Mouse (Mus musculus): ENCODE data around the gene Inpp5f. TPM values are rescaled to one million over a fixed set of nuclear protein-coding genes. Genes with fewer than 3 reads are reported as not detected.
"Not testable (repeated sequence)": the region's sequence is repeated elsewhere in the genome, so short reads cannot be mapped to it uniquely, and the experiment has no call there.

Inpp5f gene
- total RNA-seq (2021), result 10 to 100 TPM; 31.2 to 41.9 TPM
- long read RNA-seq, experiment 1, full-length matches to known transcripts, result 4 of 13 reads
- long read RNA-seq, experiment 1, partial matches to known transcripts, result 1 of 13 reads
- long read RNA-seq, experiment 1, other reads (novel, unspliced or antisense), result 8 of 13 reads
- long read RNA-seq, experiment 2, full-length matches to known transcripts, result 6 of 30 reads
- long read RNA-seq, experiment 2, partial matches to known transcripts, result 22 of 30 reads
- long read RNA-seq, experiment 2, other reads (novel, unspliced or antisense), result 2 of 30 reads

DNA sequence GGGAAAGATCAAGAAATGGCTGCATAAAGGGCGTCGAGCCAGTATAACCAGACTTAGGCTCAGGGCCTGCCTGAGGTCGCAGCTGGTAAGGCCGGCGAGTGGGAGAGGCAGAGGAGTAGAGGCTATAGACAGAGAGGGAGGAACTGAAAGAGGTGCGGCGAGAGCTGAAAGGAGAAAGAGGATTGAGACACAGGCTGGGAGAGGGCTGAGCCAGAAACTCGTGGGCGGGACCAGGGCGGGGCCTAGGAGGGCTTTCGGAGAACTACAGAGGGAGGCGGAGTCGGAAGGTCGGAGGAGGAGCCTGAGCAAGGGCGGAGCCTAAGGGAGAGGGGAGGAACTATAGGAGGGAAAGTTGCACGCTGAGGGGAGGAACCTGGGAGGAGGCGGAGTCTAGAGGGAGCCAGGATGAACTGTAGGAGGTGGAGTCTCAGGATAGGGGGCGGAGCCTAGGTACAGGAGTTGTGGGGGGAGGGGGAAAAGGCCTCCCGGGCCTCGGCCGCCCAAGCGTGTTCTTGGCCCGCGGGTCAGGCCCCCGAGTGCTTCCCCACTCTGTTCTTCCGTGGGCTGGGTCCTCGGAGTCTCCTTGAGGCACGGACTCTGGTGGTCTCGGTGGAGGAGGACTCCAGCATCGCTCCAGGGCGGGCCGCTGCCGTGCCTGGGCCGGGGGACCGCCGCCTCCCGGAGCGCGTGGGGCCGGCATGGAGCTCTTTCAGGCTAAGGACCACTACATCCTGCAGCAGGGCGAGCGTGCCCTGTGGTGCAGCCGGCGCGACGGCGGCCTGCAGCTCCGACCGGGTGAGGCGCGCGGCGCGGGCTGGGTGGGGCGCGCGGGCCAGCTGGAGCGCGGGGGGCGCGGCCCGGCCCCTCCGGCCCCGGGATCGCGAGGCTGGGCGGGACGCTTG, at the start of gene Inpp5f:
Gene Inpp5f, plus strand, starts transcription at position 432 of the 902 bp plus-strand sequence.
- DNase-seq (ENCODE audit: low spot score in 2 of 2), result peak; percentile 91 to 98

DNA sequence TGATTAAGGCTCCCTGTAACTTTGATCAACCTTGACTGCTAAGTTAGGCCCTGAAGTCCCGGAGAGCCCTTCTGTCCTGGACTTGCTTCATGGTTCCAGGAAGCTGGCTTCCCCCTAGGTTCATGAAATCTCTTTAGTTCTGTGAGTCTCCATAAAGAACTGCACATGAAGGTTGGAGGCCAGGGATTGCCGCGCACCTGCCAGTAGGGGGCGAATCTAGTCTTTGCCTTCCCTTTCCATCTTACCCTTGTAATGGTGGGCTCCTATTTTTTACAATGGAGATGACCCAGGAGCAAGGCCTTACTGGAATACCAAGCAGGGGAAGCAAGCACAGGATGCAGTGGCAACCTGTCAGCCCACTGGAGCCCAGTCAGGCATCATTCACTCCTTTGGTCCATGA, 47.8 kb upstream of the Inpp5f start:
- no peak for DNase-seq (ENCODE audit: low spot score in 2 of 2)

- no peak for DNase-seq (ENCODE audit: low spot score in 2 of 2)
Observed at GRCm38 (mm10) chr7:128566311-128566710, 44.8 kb upstream of the Inpp5f start.

GRCm38 (mm10) chr7:128567561-128568244, 43.4 kb upstream of the Inpp5f start:
- no peak for DNase-seq (ENCODE audit: low spot score in 2 of 2)

- not testable (repeated sequence) for DNase-seq (ENCODE audit: low spot score in 2 of 2)
Observed at GRCm38 (mm10) chr7:128569429-128569828, 41.7 kb upstream of the Inpp5f start.

- DNase-seq (ENCODE audit: low spot score in 2 of 2), result no peak
Observed at GRCm38 (mm10) chr7:128569987-128570656, 41.0 kb upstream of the Inpp5f start.

DNA sequence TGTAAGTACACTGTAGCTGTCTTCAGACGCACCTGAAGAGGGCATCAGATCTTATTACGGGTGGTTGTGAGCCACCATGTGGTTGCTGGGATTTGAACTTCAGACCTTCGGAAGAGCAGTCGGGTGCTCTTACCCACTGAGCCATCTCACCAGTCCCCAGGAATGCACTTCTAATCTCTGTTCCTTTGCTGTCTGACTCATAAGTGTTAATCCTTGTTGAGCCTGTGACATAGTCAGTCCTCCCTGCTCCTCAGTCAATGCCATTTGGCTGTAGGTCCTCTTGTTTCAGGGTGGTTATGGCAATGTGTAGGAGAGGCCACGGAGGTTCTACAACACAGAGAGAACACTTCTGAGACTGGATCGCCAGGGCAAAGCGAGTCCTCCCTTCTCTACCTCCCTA, 40.5 kb upstream of the Inpp5f start:
- DNase-seq (ENCODE audit: low spot score in 2 of 2), result not testable (repeated sequence)

- DNase-seq (ENCODE audit: low spot score in 2 of 2), result no peak
Observed at GRCm38 (mm10) chr7:128572030-128572429, 39.1 kb upstream of the Inpp5f start.

GRCm38 (mm10) chr7:128575211-128575610, 35.9 kb upstream of the Inpp5f start:
- DNase-seq (ENCODE audit: low spot score in 2 of 2), result no peak

- no peak for DNase-seq (ENCODE audit: low spot score in 2 of 2)
Observed at GRCm38 (mm10) chr7:128575794-128576193, 35.3 kb upstream of the Inpp5f start.

- no peak for DNase-seq (ENCODE audit: low spot score in 2 of 2)
Observed at GRCm38 (mm10) chr7:128577607-128578006, 33.5 kb upstream of the Inpp5f start.

DNA sequence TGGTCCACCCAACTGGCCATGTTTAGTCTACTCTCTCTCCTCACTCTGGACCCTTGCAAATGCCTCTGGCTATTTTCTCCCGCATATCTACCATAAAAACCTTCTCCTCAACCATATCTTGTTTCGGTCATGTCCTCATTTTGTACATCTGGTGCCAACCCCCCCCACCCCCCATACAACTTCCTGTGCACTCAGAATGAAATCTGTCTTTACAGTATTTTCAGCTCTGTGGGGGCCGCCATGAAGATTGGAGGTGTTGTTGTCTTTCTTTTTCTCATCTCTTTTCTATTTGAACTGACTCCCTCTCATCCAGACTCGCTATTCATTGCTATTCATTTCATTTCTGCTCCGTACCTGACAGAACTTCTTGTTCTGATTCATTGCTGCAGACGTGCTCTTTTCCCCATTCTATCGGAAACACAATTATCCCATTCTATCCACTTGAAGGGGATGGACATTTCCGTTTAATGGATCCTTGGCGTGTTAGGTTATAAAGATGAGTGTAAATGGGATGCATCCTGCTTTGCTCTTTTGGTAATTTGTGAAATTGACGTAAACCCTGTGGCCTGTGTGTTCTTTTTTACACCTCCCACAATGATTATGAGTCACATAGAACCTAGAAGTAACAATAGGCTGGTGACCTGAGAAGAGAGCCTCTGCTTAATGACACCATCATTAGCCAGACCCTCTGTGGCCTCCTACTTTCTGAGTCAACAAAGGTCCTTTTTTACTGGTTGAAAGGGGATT, 32.8 kb upstream of the Inpp5f start:
- DNase-seq (ENCODE audit: low spot score in 2 of 2), result no peak

DNA sequence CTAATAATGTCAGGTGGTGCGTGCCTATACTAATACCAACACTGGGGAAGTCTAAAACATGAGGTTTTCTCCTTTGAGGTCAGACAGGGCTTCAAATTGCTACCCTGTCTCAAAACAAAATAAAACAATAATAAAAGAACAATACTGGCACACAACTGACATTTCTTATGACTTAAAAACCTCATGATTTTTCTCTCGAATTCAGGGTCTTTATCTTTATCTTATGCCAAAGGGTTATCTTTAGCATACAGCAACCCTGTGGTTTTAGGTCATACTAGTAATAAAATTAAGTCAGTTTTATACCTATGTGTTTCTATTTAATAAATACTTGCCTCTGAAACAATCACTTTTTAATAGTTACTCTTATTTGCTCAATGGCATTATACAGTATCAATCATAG, 31.7 kb upstream of the Inpp5f start:
- no peak for DNase-seq (ENCODE audit: low spot score in 2 of 2)

GRCm38 (mm10) chr7:128580318-128580717, 30.8 kb upstream of the Inpp5f start:
- DNase-seq (ENCODE audit: low spot score in 2 of 2), result no peak

GRCm38 (mm10) chr7:128581864-128582484, 29.2 kb upstream of the Inpp5f start:
- no peak for DNase-seq (ENCODE audit: low spot score in 2 of 2)

DNA sequence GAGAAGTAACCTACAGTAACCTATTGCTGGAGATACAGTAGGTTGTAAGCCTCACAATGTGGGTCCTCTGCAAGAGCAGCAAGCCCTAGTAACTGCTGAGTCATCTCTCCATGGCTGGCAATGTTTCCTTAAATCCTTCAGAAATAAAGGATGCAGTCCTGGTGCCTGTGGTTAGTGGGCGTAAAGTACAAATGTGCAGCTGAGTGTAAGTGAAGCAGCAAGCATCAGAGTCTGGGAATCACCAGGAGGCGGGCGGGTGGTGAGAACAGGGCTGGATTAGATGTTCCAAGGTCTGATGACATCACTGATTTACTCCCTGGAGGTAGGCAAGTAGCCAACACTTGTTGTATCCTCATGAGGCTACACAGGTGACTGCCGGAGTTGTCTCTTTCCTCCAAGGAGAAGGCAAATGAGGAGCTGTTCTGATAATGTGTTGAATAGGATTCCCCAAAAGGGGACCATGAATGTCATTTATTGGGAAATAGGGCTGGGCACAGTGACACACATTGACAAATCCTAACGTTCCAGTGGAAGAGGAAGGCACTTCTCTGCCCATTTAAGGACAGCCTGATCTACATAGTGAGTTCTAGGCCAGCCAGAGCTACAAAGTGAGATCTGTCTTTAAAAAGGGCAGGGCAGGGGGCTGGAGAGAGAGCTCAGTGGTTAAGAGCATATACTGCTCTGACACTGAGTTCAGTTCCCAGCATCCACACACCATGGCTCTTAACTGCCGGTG, 27.7 kb upstream of the Inpp5f start:
- no peak for DNase-seq (ENCODE audit: low spot score in 2 of 2)

DNA sequence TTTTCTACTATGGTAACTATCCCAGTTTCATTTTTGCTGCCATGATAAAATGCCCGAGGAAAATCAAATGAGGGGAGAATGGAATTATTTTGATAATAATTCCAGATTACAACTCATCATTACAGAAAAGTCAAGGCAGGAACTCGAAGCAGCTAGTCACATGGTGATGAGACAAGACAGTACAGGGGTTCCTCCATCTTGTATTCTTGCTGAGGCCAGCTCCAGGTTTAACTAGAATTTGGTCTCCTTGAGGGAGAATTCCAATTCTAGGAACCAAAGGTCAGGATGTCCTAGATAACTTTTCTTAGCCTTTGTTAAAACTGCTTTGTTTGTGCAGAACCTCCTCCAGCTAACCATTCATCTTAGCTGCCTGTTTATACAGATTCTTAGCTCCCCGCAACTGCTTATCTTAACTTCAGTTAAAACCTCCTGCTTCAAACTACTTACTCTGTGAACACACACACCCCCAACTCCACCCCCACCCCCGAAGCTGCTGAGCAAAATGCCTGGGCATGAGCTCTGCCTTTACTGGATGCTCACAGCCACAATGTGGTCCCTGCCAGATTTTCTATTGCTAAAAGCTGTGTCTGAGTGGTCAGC, 23.7 kb upstream of the Inpp5f start:
- no peak for DNase-seq (ENCODE audit: low spot score in 2 of 2)

DNA sequence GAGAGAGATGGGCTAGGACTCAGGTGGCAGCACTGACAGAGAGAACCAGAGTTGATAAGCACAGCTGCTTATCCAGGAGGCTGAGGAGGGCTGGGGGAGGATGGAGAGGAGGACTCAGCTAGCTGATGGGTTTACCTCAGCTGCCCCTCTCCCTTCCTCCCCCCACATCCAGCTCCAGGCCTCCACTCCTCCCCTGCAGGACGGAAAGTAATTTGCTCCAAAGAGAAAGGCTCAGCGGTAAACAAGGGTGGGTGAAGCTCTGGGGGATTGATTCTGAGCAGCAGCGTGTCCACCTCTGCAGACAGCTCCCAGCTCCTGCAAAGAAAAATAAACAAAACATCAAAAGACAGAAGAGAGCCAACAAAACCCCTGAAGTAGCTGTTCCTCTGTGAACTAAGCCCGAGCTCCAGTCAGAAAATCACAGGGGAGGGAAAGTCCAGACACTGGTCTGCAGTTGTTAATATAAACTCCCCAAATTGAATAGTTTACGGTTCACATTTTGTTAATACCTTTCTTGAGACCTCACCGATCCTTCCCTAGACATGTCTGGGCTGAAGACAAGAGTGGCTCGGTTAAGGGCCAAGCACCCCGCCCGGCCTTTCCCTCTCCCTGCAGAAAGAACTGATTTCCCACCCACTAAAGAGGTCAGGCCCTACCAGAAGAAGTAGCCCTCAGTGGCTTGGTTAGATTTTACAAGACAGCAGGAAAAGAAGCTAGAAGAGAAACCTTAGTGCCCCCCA, 19.6 kb upstream of the Inpp5f start:
- DNase-seq (ENCODE audit: low spot score in 2 of 2), result no peak

Data from adrenal gland, postnatal 4 days (tissue).